Mouse (Mus musculus): ENCODE results near the gene Pear1.
A peak's percentile ranks its signal among the peaks of the same experiment; 100 is the strongest.

The Pear1 gene

GRCm38 (mm10) chr3:87809322-87809962 is 14.7 kb downstream of the Pear1 start:
- DNase-seq = no peak

DNA sequence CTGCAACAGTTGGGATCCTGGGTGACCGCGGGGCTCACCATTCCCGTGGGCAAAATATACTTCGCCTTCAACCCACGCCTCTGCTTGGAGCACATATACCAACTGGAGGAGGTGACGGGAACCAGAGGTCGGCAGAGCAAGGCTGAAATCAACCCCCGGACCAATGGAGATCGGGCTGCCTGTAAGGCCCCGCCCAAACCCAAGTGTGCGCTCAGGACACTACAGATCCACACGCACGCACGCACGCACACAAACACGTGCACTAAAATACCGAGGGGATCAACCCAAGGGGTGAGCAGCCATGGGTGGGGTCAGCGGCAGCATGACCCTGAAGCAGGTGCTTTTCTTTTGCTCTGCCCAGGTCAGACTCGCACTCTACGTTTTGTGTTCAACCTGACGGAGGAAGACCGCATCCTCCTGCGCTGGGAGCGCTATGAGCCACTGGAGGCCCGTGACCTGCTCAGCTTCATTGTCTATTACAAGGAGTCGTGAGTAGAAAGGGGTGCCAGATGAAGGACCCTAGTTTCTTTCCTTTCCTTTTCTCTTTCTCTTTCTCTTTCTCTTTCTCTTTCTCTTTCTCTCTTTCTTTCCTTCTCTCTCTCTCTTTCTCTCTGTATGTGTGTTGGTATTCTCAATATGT is 19.9 kb downstream of the Pear1 start:
- DNase-seq = no peak

DNA sequence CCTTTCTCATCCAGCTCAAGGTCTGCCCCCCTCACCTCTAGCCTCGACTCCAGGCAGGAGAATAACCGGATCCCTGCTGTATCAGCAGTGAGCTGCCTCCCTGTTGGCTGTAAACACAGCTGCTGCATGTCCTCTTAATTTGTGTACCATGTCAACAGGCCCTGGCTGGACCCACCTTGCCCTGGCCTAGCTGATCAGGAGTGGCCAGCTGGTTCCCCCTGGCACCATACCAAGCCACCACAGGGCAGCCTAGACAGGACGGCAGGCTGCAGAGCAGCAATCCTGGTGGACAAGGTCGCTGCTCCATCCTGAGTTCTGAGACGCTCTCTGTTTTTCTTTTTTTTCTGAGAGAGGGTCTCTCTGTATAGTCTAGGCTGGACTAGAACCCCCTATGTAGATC is 22.4 kb downstream of the Pear1 start:
- peak; percentile 58 to 77 for DNase-seq

DNA sequence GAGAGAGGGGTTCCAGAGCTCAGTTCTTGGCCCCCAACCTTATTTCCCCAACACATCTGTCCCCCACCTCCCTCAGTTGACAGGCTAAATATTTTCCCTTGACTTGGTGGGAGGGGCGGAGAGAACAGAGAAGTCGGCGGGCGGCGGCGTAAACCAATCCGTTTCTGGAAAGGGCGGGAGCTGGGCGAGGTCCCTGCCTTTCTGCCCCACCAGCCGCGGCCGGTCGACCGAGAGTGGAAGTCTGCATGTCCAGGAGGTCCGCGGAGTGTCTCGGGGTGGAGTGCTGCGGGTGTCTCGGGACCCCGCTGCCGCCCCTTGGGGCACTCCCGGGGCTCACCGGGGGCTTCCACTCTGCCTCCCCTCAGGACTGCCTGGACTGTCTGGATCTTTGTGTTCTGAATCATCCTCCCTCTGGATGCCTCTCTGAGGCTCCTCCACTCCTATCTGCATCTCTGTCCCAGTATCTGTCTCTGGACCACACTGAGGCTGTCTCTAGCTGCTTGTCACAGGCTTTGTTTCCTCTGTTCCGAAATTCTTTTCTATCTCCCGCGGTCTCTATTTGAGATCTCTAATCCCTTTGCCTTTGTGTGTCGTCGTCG is 27.3 kb downstream of the Pear1 start, which contains the start of gene Insrr:
Insrr (plus strand) TSS at position 216 of the 599 bp plus-strand sequence.
- no peak for DNase-seq

GRCm38 (mm10) chr3:87795336-87796277 is 28.5 kb downstream of the Pear1 start:
- DNase-seq = peak; percentile 58 to 75

DNA sequence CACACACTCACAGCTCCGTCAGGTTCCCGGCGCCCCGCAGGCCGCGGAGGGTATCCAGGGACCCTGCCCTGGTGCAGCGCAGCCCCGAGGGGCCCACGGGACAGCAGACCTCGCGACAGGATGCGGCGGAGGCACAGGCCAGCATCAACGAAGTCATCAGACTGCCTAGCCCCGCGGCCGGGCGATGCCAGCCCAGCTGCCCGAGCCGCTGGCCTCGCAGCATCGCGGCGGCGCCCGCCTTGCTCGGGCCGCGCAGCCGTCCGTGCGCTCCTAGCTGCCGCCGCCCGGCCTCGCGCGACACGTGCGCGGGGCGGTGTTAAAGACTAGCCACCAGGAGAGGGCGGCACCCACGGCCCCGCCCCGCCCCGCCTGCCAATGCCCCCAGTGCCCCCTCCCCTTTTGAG is 29.2 kb downstream of the Pear1 start, which contains the start of gene Ntrk1:
Ntrk1 (minus strand) TSS at position 241 of the 404 bp plus-strand sequence.
- DNase-seq = no peak

GRCm38 (mm10) chr3:87789768-87790167 is 34.3 kb downstream of the Pear1 start:
- no peak for DNase-seq

DNA sequence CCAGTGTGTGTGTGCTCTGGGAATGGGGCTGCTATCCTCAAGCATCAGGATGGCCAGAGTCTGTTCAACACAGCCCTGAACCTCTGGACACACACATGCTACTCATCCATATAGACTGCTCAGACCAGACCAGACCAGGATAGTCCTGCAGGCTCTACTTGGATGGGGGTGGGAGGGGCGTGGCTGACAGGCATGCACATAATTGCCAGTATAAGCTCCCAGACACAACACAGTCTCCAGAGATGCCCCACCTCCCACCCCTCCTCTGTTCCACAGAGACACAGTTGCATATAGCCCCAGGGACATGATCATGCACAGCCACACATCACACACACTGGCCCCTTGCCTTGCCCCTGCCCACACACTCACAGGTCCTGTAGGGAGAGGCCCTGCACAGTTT is 34.9 kb downstream of the Pear1 start:
- no peak for DNase-seq

DNA sequence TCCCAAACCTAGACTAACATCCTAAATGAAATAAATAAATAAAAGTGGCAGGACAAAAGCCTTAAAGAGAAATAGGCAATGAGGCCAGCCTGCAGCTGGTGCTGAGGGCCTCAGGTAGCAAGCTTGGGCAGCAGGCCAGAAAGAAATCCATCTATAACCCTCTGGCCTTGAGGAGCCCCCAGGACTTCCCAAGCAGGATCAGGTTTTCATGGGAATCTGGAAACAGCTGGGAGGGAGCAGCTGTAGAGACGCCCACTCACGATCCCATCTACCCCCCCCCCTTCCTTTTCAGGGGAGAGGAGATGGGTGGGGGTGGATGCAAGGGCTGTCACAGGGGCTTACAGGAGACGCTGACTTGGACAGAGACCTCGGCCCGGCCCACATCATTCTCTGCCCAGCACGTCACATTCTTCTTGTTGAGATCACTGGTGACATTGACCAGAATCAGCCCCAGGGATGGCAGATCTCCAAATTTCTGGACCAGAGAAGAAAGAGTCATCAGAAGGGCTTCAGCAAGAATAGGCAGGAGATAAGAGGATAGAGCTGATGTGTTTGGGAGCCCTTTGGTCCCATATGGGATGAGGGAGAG is 38.4 kb downstream of the Pear1 start:
- DNase-seq = no peak

GRCm38 (mm10) chr3:87785156-87785555 is 39.0 kb downstream of the Pear1 start:
- no peak for DNase-seq

GRCm38 (mm10) chr3:87783282-87784023 is 40.7 kb downstream of the Pear1 start:
- DNase-seq = no peak

GRCm38 (mm10) chr3:87779086-87779485 is 45.0 kb downstream of the Pear1 start:
- DNase-seq = no peak

GRCm38 (mm10) chr3:87778283-87778682 is 45.8 kb downstream of the Pear1 start:
- peak; percentile 26 to 56 for DNase-seq

- no peak for DNase-seq
Measured at GRCm38 (mm10) chr3:87771088-87771487, 53.0 kb downstream of the Pear1 start.

- DNase-seq = peak; percentile 48 to 70
Measured at GRCm38 (mm10) chr3:87770280-87770679, 53.8 kb downstream of the Pear1 start.

DNA sequence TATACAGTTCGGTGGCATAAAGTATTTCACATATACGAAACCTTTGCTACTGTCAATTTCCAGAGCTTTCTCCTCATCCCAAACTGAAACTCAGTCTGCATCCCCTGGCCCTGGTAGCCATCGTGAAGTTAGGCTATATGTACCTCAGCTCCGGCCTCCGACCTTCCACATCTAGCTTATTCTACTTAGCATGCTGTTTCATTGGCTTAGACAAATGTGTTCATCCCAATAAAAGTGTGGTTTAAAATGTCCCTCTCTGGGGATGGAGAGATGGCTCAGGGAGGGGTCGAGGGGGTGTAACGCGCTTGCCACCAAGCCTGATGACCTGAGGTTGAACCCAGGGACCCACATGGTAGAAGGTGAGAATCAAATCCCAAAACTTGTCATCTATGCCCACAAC is 54.6 kb downstream of the Pear1 start:
- no peak for DNase-seq

DNA sequence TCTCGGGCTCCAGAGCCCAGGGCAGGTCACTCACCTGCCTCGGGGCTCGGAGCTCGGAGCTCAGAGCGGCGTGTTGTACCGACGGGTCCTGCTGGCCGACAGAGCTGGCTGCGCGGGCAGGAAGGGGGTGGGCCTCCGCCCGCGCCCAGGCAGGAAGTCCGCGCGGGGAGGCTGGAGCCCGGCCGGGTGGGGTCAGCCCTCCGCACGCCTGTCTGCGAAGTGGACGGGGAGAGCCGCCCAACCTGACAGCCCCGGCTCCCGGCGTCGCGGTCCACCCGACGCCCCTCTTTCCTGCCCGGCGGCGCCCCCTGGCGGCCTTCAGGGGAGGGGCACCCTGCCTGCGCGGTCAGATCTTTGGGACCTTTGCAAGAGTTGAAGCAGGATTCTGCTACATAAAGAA is 55.3 kb downstream of the Pear1 start:
- peak in 1 of 2 experiments; percentile 58 for DNase-seq

- no peak for DNase-seq
Measured at GRCm38 (mm10) chr3:87768431-87768830, 55.7 kb downstream of the Pear1 start.

DNA sequence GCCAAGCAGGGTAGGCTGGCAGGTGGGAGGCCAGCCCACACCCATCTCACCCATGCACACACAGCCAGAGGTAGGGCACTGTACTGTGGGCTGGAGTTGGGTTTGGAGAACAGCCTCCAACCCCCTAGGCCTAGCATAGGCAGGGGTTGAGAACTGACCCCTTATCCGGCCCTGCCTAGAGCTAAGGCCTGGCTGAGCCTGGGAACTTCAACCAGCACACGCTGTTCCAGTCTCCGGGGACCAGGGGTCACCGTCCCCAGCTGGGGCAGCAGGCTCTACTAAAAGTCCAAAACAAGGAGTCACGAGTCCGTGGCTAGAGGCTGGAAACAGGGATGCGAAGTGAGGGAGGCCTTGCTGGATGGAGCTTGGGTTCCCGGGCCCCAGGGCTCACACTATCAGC is 56.3 kb downstream of the Pear1 start:
- DNase-seq = no peak

- no peak for DNase-seq
Measured at GRCm38 (mm10) chr3:87766284-87766667, 57.8 kb downstream of the Pear1 start.

- DNase-seq = no peak
Measured at GRCm38 (mm10) chr3:87765631-87766283, 58.3 kb downstream of the Pear1 start.

Data from cerebellum, postnatal 25 days (tissue).